Mouse (Mus musculus) gastrocnemius, adult 18-20 months (tissue): ENCODE measurements around the gene Parp3. TPM values are rescaled to one million over a fixed set of nuclear protein-coding genes. Genes with fewer than 3 reads are reported as not detected.
A peak's percentile ranks its signal among the peaks of the same experiment; 100 is the strongest.

Experiments used
- DNase-seq: peaks from one replicate; pipeline ENCODE4 v3.0.0; 2021; ENCODE audit warnings: low spot score
- total RNA-seq, 2 experiments: library from RNA; stranded (reverse); gene quantifications; 2 replicates each; pipeline ENCODE4 v1.2.3; 2021

Parp3 gene
- total RNA-seq, 2 experiments from 2014 or later = 68.1 to 69.4 TPM

DNA sequence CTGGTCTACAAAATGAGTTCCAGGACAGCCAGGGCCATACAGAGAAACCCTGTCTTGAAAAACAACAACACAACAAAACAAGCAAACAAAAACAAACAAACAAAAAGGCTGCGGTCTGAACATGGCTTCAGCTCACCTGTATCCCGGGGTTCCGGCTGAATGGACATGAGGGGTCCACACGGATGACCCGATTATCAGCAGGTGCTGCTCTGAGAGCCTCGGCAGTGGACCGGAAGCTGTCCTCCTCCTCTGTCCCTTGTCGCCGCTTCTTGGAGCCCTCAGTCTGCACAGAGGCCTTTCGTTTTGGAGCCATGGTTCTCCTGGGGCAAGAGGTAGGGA lies 1.1 kb downstream of the Parp3 start, which contains the start of gene Rrp9:
TSS of gene Rrp9 (plus strand) at position 301 of the 339 bp plus-strand sequence.
- no peak for DNase-seq

GRCm38 (mm10) chr9:106475046-106475445 lies 1.7 kb downstream of the Parp3 start:
- DNase-seq = no peak

- peak; percentile 74 for DNase-seq
These were observed 2.3 kb downstream of the Parp3 start for GRCm38 (mm10) chr9:106474456-106474855.

- no peak for DNase-seq
These were observed 3.0 kb downstream of the Parp3 start for GRCm38 (mm10) chr9:106473753-106474105.

- DNase-seq = no peak
These were observed 3.5 kb downstream of the Parp3 start for GRCm38 (mm10) chr9:106473081-106473752.

DNA sequence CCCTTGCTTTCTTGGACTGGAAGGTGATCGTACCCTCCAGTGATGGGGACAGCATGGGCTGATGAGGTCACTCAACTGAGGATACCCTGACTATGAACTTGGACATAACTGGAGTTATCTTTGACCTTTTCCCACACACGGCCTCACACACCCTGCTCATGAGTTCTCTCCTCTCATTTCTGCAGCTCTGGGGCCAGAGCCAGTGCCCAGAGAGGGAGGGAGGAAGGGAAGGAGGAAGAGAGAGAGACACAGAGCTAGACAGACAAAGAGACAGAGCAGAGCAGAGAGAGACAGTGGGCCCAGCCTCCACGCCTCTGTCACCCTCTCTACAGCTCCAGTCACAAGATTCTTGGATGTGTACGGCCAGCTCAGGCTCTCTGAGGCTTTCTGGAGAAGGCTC lies 4.4 kb downstream of the Parp3 start:
- DNase-seq = no peak

DNA sequence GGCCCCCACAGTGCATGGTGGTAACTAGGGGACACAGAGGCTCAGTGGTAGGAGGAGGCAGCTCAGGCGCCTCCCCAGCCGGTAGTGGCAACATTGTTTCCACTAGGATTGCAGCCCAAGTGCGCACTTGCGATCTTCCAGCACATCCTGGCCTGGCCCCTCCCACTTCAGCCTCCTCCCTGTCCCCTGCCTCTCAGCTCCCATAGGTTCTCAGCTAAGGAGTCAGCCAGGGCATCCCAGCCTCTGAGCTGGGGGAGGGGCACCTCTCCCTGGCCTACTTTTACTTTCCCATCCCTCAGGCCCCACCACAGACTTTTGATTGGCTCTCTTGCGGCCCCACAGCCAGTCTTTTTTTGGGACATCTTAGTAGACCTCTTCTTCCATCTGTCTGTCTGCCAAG lies 4.9 kb downstream of the Parp3 start:
- peak; percentile 69 for DNase-seq

DNA sequence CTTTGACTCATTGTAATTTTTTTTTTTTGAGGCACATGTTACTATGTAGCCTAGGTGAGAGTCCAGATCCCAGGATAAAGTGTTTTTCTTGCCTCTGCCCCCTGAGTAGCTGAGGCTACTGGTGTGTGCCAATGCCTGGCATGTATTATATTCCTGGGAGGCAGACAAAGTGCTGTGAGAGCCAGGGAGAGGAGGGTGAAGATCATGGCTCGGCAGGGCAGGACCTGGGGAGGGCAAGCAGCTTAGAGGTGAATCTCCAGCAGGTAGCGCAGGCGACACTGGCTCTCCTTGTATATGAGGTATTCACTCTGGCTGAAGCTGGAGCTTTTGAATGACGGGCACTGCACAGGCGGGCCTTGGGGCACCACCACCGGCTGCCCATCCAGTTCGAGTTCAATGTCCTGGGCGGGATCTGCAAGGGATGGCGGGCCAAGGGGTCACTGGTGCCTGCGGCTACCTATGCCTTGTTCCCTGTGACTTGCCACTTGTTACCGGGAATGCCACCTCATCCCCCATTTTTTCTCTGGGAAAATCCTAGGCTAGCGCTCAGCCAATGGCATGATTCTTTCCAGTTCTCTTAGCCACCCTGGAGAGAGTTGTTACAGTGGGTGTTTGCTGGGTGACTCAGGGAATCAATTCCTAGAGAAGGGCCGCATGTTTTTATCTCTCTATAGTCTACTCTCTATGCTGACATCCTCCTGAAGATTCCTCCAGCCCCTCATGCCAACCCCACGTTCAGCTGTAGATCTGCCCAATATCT lies 5.6 kb downstream of the Parp3 start:
- no peak for DNase-seq

GRCm38 (mm10) chr9:106469776-106470175 lies 7.0 kb downstream of the Parp3 start:
- no peak for DNase-seq

DNA sequence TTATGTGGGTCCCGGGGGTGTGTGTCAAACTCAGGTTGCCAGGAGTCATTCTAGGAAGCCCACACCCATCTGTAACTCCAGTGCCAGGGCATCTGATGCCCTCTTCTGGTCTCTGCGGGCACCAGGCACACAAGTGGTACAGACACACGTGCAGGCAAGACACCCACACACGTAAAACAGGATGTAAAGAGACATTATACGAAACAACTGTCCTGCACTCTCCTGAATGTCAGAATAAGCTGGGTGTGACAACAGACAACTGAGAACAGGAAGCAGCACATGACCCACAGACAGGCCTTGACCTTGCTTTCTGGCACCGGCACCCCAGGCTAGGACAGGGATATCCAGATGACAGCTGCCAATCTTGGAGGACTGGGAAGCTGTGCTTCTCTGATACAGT lies 7.4 kb downstream of the Parp3 start:
- DNase-seq = no peak

DNA sequence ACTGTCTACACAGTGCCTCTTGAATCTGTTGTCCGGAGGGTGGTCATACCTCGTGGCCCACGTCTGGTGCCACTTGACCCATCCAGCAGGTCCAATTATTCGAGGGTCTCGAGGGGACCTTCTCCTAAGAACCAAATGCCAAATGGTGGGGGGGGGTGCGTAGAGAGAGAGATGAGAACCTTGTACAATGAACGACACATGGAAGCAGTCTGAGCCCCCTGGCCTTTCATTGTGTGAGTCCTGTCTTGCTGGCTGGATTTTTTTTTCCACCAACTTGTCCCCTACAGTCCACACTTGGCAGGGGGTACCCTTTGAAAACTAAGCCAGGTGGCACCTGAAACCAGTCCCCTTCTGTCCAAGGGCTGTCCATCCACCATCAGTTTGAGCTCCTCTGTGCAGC lies 9.0 kb downstream of the Parp3 start:
- no peak for DNase-seq

- DNase-seq = no peak
These were observed 10.0 kb downstream of the Parp3 start for GRCm38 (mm10) chr9:106466721-106467120.

GRCm38 (mm10) chr9:106465571-106466200 lies 11.1 kb downstream of the Parp3 start, which contains the start of gene Gpr62:
Gene Gpr62 (minus strand): TSS chr9:106465938.
- no peak for DNase-seq

GRCm38 (mm10) chr9:106464751-106465541 lies 11.8 kb downstream of the Parp3 start:
- no peak for DNase-seq

DNA sequence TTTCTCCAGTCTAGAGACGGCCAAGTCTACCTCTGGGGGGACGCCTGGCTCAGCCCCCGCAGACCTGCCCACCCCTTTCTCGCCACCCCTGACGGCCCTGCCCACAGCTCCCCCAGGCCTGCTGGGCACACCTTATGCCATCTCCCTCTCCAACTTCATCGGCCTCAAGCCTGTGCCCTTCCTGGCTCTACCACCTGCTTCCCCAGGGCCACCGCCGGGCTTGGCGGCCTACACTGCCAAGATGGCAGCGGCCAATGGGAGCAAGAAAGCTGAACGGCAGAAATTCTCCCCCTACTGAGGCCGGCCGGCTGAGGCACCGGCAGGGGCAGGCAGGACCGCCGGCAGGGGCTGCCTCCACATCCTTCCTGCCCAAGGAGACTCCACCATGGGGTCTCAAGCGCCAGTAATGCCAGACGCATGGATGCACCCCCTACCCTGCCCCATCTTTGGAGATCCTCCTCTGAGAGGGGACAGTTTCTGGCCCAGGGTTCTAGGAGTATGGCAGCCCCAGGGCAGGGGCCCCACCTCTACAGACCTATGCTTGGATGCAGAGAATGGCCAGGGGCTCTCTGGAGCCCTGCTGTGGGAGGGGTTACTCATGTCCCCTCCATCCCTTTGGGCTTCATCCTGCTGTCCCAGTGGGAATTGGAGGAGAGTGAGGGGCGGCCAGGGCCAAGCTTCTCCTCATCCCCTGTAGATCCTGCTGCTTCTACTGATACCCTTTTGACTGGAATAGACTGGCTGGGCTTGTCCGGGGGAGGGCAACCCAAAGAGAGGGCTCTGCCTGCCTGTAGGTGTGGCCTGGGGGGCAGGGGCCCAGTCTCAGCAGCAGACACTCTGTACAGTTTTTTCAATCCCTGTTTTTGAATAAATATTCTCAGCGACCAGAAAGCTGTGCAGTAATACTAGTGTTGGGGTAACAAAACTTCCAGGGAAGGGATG lies 13.4 kb downstream of the Parp3 start:
- no peak for DNase-seq

- DNase-seq = no peak
These were observed 14.3 kb downstream of the Parp3 start for GRCm38 (mm10) chr9:106462430-106462800.

- DNase-seq = no peak
These were observed 14.9 kb downstream of the Parp3 start for GRCm38 (mm10) chr9:106461641-106462429.

GRCm38 (mm10) chr9:106461026-106461415 lies 15.7 kb downstream of the Parp3 start:
- no peak for DNase-seq

- DNase-seq = no peak
These were observed 16.2 kb downstream of the Parp3 start for GRCm38 (mm10) chr9:106460401-106461025.
